Mouse (Mus musculus): ENCODE results near the gene Slc26a10.

DNA sequence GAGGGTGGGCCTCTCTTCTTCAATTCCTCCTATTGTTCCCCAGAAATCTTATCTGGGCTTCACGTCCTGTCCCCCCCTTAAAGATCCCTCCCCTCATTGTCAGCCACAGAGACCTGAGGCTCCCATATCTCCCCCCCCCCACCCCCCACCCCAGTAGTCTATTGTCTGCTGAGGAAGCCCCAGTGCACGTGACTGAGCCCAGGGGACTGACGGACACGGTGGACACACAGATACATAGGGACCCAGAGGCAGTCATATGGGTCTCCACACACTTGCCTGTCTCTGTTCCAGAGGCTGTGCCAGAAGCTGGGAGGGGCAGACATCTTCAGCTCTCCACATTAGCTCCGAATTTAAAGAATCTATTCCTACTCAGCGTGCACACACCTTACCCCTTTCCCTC is 1.1 kb upstream of the Slc26a10 start:
- TF ChIP-seq USF1 (IDR thresholded peaks at IDR 0.05; ENCODE audit: low read depth): no peak
- TF ChIP-seq POLR2A (IDR thresholded peaks at IDR 0.05; ENCODE audit: insufficient read length, low read depth): no peak

Data from myocyte (in vitro differentiated cells).